Mouse (Mus musculus) layer of hippocampus, adult 2 months (tissue): ENCODE data around the gene Hdac11. TPM values are rescaled to one million over a fixed set of nuclear protein-coding genes. Genes with fewer than 3 reads are reported as not detected.

Experiments used
- DNase-seq, 2 experiments: peaks; one replicate each; pipeline ENCODE4 v3.0.0; 2022; ENCODE audit warnings: low spot score in 2 of 2
- H3K27ac ChIP-seq: fragments of 200-600 bp; 2 replicates; pipeline ENCODE4 v1.8.1; 2022
- H3K4me3 ChIP-seq: fragments of 200-600 bp; 2 replicates; pipeline ENCODE4 v1.8.1; 2022; ENCODE audit warnings: mild to moderate bottlenecking
- CTCF ChIP-seq: fragments of 200-600 bp; conservative IDR thresholded peaks from 2 replicates; pipeline ENCODE4 v1.8.1; 2022; ENCODE audit warnings: antibody characterized with exemption, mild to moderate bottlenecking, moderate library complexity
- total RNA-seq, 2 experiments: library from RNA; stranded (reverse); gene quantifications; 2 replicates each; pipeline ENCODE4 v1.2.3; 2021

Hdac11 gene
- total RNA-seq, 2 experiments from 2014 or later, result 154 to 156 TPM

GRCm38 (mm10) chr6:91222694-91223346 is 66.4 kb downstream of the Hdac11 start:
- H3K27ac ChIP-seq, result no peak overlapping the region
- H3K4me3 ChIP-seq, result no peak overlapping the region
- no peak for TF ChIP-seq CTCF
- DNase-seq, result no peak

Other genes starting within 250 kb of the Hdac11 start
- gene Iqsec1, start 168.0 kb upstream of the Hdac11 start, total RNA-seq, result 100 to 1,000 TPM; 250 to 270 TPM
- gene Nup210, start 39.8 kb upstream of the Hdac11 start, total RNA-seq, result 10 to 100 TPM; 19.9 to 22.3 TPM
- gene Fbln2, start 55.8 kb downstream of the Hdac11 start, total RNA-seq, result 10 to 100 TPM in 1 of 2 experiments, 1 to 10 TPM in 1; 8.1 to 10.8 TPM